Mouse (Mus musculus): Measurements from ENCODE around the gene Slc30a2.

The Slc30a2 gene

DNA sequence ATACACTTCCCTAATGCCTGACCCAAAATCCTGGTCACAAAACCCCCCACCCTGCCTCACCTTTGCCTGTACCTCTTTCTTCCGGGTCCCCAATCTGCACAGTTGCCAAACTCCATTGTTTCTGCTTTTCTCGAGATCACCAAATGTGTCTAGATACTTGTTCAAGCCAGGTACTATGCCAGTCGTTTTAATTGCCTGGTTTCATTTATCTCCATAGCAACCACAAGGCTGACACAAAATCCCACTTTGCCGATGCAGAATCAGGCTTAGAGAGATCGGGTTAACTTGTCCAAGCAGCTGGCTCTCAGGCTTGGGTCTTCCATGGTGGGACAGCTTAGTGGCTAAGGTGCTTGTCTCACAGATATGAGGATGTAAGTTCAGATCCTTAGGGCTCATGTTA lies 57.2 kb downstream of the Slc30a2 start:
- DNase-seq (ENCODE audit: low read depth, low spot score), result no peak

DNA sequence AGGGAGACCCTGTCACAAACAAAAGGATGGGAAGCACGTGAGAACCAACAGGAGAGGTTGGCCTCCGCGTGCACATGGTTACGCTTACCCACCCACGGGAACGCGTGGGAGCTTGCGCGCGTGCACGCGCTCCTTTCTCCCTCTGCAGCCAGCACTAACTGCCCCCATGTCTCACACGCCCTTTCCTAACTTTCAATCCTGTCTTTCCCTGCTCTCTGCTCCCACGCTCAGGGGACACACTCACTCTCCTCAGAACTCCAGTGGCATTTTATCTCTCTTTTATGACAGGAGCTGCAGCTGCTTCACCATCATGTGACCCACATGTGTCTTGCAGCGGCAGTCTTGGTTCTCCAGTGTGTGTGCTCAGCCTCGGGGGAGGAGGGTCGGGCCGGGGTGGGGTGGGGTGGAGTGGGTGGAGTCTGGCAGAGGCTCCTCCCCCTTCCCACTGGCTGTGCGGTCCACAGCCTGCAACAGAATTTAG lies 58.2 kb downstream of the Slc30a2 start:
- no peak for DNase-seq (ENCODE audit: low read depth, low spot score)

DNA sequence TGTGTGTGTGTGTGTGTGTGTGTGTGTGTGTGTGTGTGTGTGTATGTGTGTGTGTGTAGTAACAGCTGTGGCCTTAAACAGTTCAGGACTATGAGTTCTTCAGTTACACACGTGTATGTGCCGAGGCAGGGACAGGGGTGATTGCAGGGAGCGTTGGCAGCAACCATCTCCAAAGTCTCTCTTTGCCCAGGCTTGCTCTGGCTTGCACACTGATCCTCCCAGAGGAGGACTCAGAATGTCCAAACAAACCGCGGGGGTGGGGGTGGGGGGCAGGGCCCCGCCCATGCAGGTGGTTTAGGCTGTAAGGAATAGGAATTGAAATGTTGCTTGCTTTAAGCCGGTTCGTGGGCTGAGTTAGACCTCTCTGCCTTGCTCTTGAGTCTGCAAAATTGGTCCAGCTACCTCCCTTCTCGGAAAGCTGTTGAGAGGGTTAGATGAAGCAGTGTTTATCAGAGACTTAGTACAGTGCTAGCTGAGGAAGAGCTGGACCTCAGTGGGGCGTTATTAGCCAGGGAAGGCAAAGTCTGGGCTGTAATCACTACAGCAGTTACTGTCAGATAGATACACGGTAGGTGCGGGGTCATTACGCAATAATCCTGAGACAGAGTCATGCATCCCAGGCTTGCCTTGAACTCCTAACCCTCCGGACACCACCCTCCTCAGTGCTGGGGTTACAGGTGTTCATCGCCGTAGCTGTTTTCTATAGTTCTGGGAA lies 59.0 kb downstream of the Slc30a2 start:
- DNase-seq (ENCODE audit: low read depth, low spot score), result no peak

DNA sequence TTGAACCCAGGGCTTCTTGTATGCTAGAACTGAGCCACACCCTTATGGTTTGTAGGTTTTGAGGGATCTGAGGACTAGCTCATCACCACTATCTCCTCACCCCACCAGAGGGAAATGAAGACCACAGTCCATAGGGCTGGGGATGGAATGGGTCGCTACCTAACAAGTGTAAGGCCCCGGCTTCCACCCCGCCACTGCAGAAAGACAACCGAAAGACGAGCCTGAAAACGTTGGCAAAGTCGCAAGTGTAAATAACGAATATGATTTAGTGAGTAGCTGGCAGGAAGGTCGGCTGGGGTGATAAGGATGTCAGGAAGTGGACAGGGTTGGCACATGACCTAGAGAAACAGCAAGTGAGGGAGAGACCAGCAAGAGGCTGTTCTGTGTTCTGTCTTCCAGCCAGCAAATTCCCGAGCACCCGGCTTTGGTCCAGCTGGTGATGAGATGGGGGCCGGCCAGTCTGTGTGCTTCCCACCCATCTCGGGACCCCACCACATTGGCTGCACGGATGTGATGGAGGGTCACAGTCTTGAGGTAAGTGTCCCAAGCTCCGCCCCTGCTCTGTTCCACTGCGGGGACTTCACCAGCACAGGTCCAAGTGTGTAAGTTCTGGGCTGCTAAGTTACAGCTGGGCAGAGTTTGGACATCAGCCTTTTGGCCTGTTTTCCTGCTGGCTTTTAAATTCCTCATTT lies 59.7 kb downstream of the Slc30a2 start:
- DNase-seq (ENCODE audit: low read depth, low spot score), result no peak

DNA sequence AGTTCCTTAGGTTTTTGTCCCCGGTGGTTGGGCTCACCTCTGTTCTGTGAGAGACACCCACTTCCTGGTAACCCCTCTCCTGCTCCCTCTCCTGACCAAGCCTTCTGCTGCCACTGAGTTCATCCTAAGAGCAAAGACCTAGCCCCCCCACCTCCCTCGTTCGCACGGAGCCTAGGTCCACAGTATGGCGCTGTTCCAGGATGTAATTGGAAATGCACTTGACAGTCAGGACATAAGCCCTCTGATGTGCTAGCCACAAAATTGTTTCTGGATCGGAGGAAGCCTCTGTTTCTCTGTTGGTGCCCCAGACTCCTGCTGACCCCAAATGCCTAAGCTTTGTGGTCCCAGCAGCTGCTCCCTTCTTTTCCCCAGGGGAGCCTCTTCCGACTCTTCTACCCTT lies 60.7 kb downstream of the Slc30a2 start:
- DNase-seq (ENCODE audit: low read depth, low spot score), result no peak
